8 mouse cellular contexts compared by ENCODE assay signal in genomic region chr2:103566423-103566712, GRCm38 (mm10). TPM values are rescaled to one million over a fixed set of nuclear protein-coding genes. Genes with fewer than 3 reads are reported as not detected.
A peak's percentile ranks its signal among the peaks of the same experiment; 100 is the strongest.
DNase-seq lines count a peak whose midpoint lies in the region; ATAC-seq and TF ChIP-seq lines count a peak whose summit lies in the region.

No protein-coding gene starts in this region.

- no peak for TF ChIP-seq POLR2A in thymus, adult 2 months (IDR thresholded peaks at IDR 0.05; ENCODE audit: control insufficient read depth, extremely low read depth, insufficient read depth, low read length, poor library complexity)

- TF ChIP-seq EP300 in stomach, postnatal 0 days (optimal IDR thresholded peaks at IDR 0.05) = no peak

- WGBS in thymus, adult 2 months = under 1% methylated on average over 39 of the region's 40 CpGs
- WGBS in liver, embryonic 11.5 days = under 1% methylated on average over 37 of the region's 40 CpGs
- 0% methylated on average over 32 of the region's 40 CpGs for WGBS in stomach, postnatal 0 days

- DNase-seq in cerebellum, adult 8-10 months = no peak
- DNase-seq in thymus, adult 2 months = no peak
- DNase-seq in thymus, postnatal 25 days = no peak
- DNase-seq in liver, embryonic 11.5 days (ENCODE audit: low spot score) = no peak
- DNase-seq in stomach, postnatal 0 days (ENCODE audit: low spot score) = no peak
- no peak for DNase-seq in urinary bladder, postnatal 25 days (ENCODE audit: low spot score)
- no peak for DNase-seq in ovary, postnatal 14 days (ENCODE audit: low spot score)

- H3K27me3 ChIP-seq in thymus, adult 2 months (ENCODE audit: control insufficient read depth, insufficient read depth, low read length) = no peaks in the 10 kb centered on the region
- peaks cover 55% of the 10 kb centered on the region for H3K27me3 ChIP-seq in liver, embryonic 11.5 days (replicated peaks; ENCODE audit: control insufficient read depth, insufficient read depth, low read length)
- H3K27me3 ChIP-seq in stomach, postnatal 0 days (ENCODE audit: control insufficient read depth, insufficient read depth, low read length) = no peaks in the 10 kb centered on the region

- H3K4me3 ChIP-seq in thymus, adult 2 months (ENCODE audit: control insufficient read depth, insufficient read depth, low read length) = peak overlapping the region; percentile 97
- peak overlapping the region; percentile 61 for H3K4me3 ChIP-seq in liver, embryonic 11.5 days (ENCODE audit: low read depth, low read length)
- H3K4me3 ChIP-seq in stomach, postnatal 0 days (ENCODE audit: low read depth, low read length) = peak overlapping the region; percentile 60

- H3K9me3 ChIP-seq in liver, embryonic 11.5 days (ENCODE audit: control insufficient read depth, low read length) = no peaks in the 10 kb centered on the region
- H3K9me3 ChIP-seq in stomach, postnatal 0 days (ENCODE audit: control insufficient read depth, low read length) = no peaks in the 10 kb centered on the region

- 0 out of 2 replicates have a peak, but pooled peaks have one; percentile 6 for TF ChIP-seq CTCF in thymus, adult 2 months (IDR thresholded peaks at IDR 0.05; ENCODE audit: borderline replicate concordance, control insufficient read depth, extremely low read depth, insufficient read depth, low read length, poor library complexity)
- no peak for TF ChIP-seq CTCF in stomach, postnatal 0 days (IDR thresholded peaks at IDR 0.05; ENCODE audit: low read depth)

- no peaks in the 10 kb centered on the region for H3K36me3 ChIP-seq in thymus, adult 2 months (ENCODE audit: control insufficient read depth, insufficient read depth, low read length)
- H3K36me3 ChIP-seq in liver, embryonic 11.5 days (ENCODE audit: control insufficient read depth, insufficient read depth, low read length) = no peaks in the 10 kb centered on the region
- no peaks in the 10 kb centered on the region for H3K36me3 ChIP-seq in stomach, postnatal 0 days (ENCODE audit: control insufficient read depth, insufficient read depth, low read length)

- H3K27ac ChIP-seq in thymus, adult 2 months (ENCODE audit: control insufficient read depth, insufficient read depth, low read length) = peak overlapping the region; percentile 40; the same call in 1 of the 2 replicates
- H3K27ac ChIP-seq in liver, embryonic 11.5 days (ENCODE audit: low read depth, low read length) = peak overlapping the region; percentile 50; the same call in 1 of the 2 replicates
- peak overlapping the region; percentile 84 for H3K27ac ChIP-seq in stomach, postnatal 0 days (replicated peaks)

- peak; percentile 27 for ATAC-seq in cerebellum, adult (ENCODE audit: insufficient number of reproducible peaks, low FRiP score, low TSS enrichment)
- ATAC-seq in liver, embryonic 11.5 days (replicated peaks; ENCODE audit: low FRiP score) = peak; percentile 68
- peak; percentile 49 for ATAC-seq in stomach, postnatal 0 days (ENCODE audit: low FRiP score, low TSS enrichment)

- H3K4me2 ChIP-seq in liver, embryonic 11.5 days = peak overlapping the region; percentile 87
- H3K4me2 ChIP-seq in stomach, postnatal 0 days (replicated peaks; ENCODE audit: low read depth) = peak overlapping the region; percentile 97

- H3K4me1 ChIP-seq in thymus, adult 2 months (replicated peaks; ENCODE audit: control insufficient read depth, insufficient read depth, low read length) = peaks cover 12% of the 10 kb centered on the region
- H3K4me1 ChIP-seq in liver, embryonic 11.5 days (replicated peaks; ENCODE audit: control insufficient read depth, insufficient read depth, low read length) = peaks cover 22% of the 10 kb centered on the region
- peaks cover 7% of the 10 kb centered on the region for H3K4me1 ChIP-seq in stomach, postnatal 0 days (replicated peaks; ENCODE audit: control insufficient read depth, insufficient read depth)

- H3K9ac ChIP-seq in liver, embryonic 11.5 days (ENCODE audit: low read depth, low read length) = peak overlapping the region; percentile 56
- H3K9ac ChIP-seq in stomach, postnatal 0 days (ENCODE audit: low read length) = peak overlapping the region; percentile 65

RNA-seq across cellular contexts. Expression of gene Abtb2, which starts 0.3 kb away (rescaled TPM):
- polyA plus RNA-seq in thymus, adult 2 months (2012; rRNA removed) = 110 and 120 TPM in 2 replicates
- polyA plus RNA-seq in liver, embryonic 11.5 days (2014; fragmentation: Nextera tagmentation; extraction: Ambion mirVana) = 4.6 and 5.4 TPM in 2 replicates
- 3.5 and 4.0 TPM in 2 replicates for polyA plus RNA-seq in stomach, postnatal 0 days (2015; fragmentation: Nextera tagmentation; extraction: Ambion mirVana)

Comparison
In these comparisons a context has a peak if more than half of its experiments do, and no peak if none do; other contexts are left out.
1. RNA of gene Abtb2, which starts 0.3 kb away (polyA plus RNA-seq): 110 to 120 TPM in thymus, adult 2 months; 4.6 to 5.4 TPM in liver, embryonic 11.5 days and 3.5 to 4.0 TPM in stomach, postnatal 0 days; every median in the first group is over 10 times any median in the second.
2. Peak in every context shown above with its lines, with median percentiles within 50 percentile points of each other: ATAC-seq, H3K27ac ChIP-seq and H3K4me3 ChIP-seq.